Mouse (Mus musculus) CH12.LX (cell line): ENCODE data around the gene Arid5b. TPM values are rescaled to one million over a fixed set of nuclear protein-coding genes. Genes with fewer than 3 reads are reported as not detected.

Experiments
- DNase-seq: peaks from one replicate; pipeline ENCODE4 v3.0.0-alpha.2; 2013; ENCODE audit errors: extremely low read depth
- H3K27ac ChIP-seq: 2 replicates; pipeline ENCODE4 v1.5.1; 2012; ENCODE audit warnings: low read depth, mild to moderate bottlenecking, control low read depth, moderate library complexity; ENCODE audit not compliant: insufficient read depth
- H3K27me3 ChIP-seq: replicated peaks from 2 replicates; pipeline ENCODE3; 2012; ENCODE audit warnings: inconsistent platforms
- H3K36me3 ChIP-seq, 2 experiments: replicated peaks in 1 of 2; 2 replicates each; pipeline versions ENCODE3 to v1.6.1; 2012; ENCODE audit warnings: inconsistent platforms in 1 of 2, low read length in 1 of 2, mild to moderate bottlenecking in 1 of 2, mixed read lengths in 1 of 2, moderate library complexity in 1 of 2; ENCODE audit not compliant: control insufficient read depth in 1 of 2, insufficient read depth in 1 of 2
- H3K4me1 ChIP-seq, 2 experiments: 2 replicates each; pipeline ENCODE4 v1.6.1; 2012; ENCODE audit warnings: inconsistent platforms in 1 of 2, moderate library complexity in 1 of 2; ENCODE audit not compliant: insufficient read depth in 2 of 2, control insufficient read depth in 1 of 2
- H3K4me2 ChIP-seq: 2 replicates; pipeline ENCODE4 v1.6.1; 2012; ENCODE audit warnings: low read depth, mild to moderate bottlenecking, control low read depth; ENCODE audit not compliant: poor library complexity, insufficient read depth, severe bottlenecking
- H3K4me3 ChIP-seq, 3 experiments: fragments of 150-350 bp in 1 of 3; sonication (generic) in 1 of 3; replicated peaks in 1 of 3; 2 replicates each; pipeline versions ENCODE3 to v1.5.1; 2011 to 2012; ENCODE audit warnings: low read depth in 2 of 3, low read length in 2 of 3, mild to moderate bottlenecking in 2 of 3, moderate library complexity in 2 of 3, control low read depth in 1 of 3, improper control_type of control experiment in 1 of 3, inconsistent platforms in 1 of 3, mixed read lengths in 1 of 3; ENCODE audit not compliant: poor library complexity in 1 of 3
- H3K79me2 ChIP-seq: replicated peaks from 2 replicates; pipeline ENCODE4 v1.6.1; 2012; ENCODE audit warnings: mild to moderate bottlenecking, moderate library complexity; ENCODE audit not compliant: control insufficient read depth, poor library complexity, insufficient read depth, severe bottlenecking; ENCODE audit errors: extremely low read depth
- H3K9ac ChIP-seq: 2 replicates; pipeline ENCODE4 v1.6.1; 2012; ENCODE audit warnings: low read depth, mild to moderate bottlenecking, control low read depth, moderate library complexity; ENCODE audit not compliant: insufficient read depth
- H3K9me3 ChIP-seq: replicated peaks from 2 replicates; pipeline ENCODE3; 2012; ENCODE audit warnings: low read length, inconsistent platforms, mixed read lengths
- BHLHE40 ChIP-seq: IDR thresholded peaks from 2 replicates; pipeline ENCODE4 v1.6.1; 2011; ENCODE audit warnings: mild to moderate bottlenecking, low read depth, low read length, improper control_type of control experiment
- CHD2 ChIP-seq: IDR thresholded peaks from 2 replicates; pipeline ENCODE4 v1.6.1; 2011; ENCODE audit warnings: low read length, improper control_type of control experiment
- CTCF ChIP-seq, 2 experiments: IDR thresholded peaks in 1 of 2; conservative IDR thresholded peaks in 1 of 2; 2 replicates each; pipeline ENCODE4 v1.5.1; 2011 to 2012; ENCODE audit warnings: low read depth in 2 of 2, low read length in 2 of 2, improper control_type of control experiment in 1 of 2, inconsistent platforms in 1 of 2, mild to moderate bottlenecking in 1 of 2, moderate library complexity in 1 of 2
- EP300 ChIP-seq: IDR thresholded peaks from 2 replicates; pipeline ENCODE4 v1.6.1; 2011; ENCODE audit warnings: low read length, improper control_type of control experiment
- GABPA ChIP-seq: IDR thresholded peaks from 2 replicates; pipeline ENCODE4 v1.6.1; 2012; ENCODE audit warnings: low read depth, low read length, improper control_type of control experiment, inconsistent platforms; ENCODE audit not compliant: insufficient replicate concordance
- IRF4 ChIP-seq: IDR thresholded peaks from 2 replicates; pipeline ENCODE4 v1.6.1; 2014; ENCODE audit warnings: low read depth, mild to moderate bottlenecking, inconsistent platforms, low read length, improper control_type of control experiment
- JUN ChIP-seq: IDR thresholded peaks from 2 replicates; pipeline ENCODE4 v1.6.1; 2011; ENCODE audit warnings: low read depth, mild to moderate bottlenecking, low read length, improper control_type of control experiment, moderate library complexity; ENCODE audit not compliant: insufficient read depth
- JUND ChIP-seq: conservative IDR thresholded peaks from 2 replicates; pipeline ENCODE4 v1.6.1; 2011; ENCODE audit warnings: low read depth, low read length, improper control_type of control experiment
- MAFK ChIP-seq: IDR thresholded peaks from 2 replicates; pipeline ENCODE4 v1.6.1; 2011; ENCODE audit warnings: low read length, improper control_type of control experiment; ENCODE audit not compliant: insufficient replicate concordance
- MAX ChIP-seq: IDR thresholded peaks from 2 replicates; pipeline ENCODE4 v1.6.1; 2011; ENCODE audit warnings: low read length, improper control_type of control experiment
- RAD21 ChIP-seq: IDR thresholded peaks from 2 replicates; pipeline ENCODE4 v1.6.1; 2011; ENCODE audit warnings: low read depth, mild to moderate bottlenecking, low read length, improper control_type of control experiment, moderate library complexity
- RCOR1 ChIP-seq: conservative IDR thresholded peaks from 2 replicates; pipeline ENCODE4 v1.6.1; 2012; ENCODE audit warnings: low read depth, mild to moderate bottlenecking, inconsistent platforms, low read length, improper control_type of control experiment
- SIN3A ChIP-seq: IDR thresholded peaks from 2 replicates; pipeline ENCODE4 v1.6.1; 2012; ENCODE audit warnings: low read length, improper control_type of control experiment, inconsistent platforms
- SMC3 ChIP-seq: IDR thresholded peaks from 2 replicates; pipeline ENCODE4 v1.6.1; 2011; ENCODE audit warnings: low read depth, low read length, improper control_type of control experiment
- TCF12 ChIP-seq: IDR thresholded peaks from 2 replicates; pipeline ENCODE4 v1.6.1; 2014; ENCODE audit warnings: low read depth, mild to moderate bottlenecking, inconsistent platforms, low read length, improper control_type of control experiment
- USF2 ChIP-seq: conservative IDR thresholded peaks from 2 replicates; pipeline ENCODE4 v1.6.1; 2011; ENCODE audit warnings: low read depth, low read length, improper control_type of control experiment
- ZC3H11A ChIP-seq: IDR thresholded peaks from 2 replicates; pipeline ENCODE4 v1.6.1; 2012; ENCODE audit warnings: low read depth, mild to moderate bottlenecking, inconsistent platforms, low read length, improper control_type of control experiment
- ZMIZ1 ChIP-seq: IDR thresholded peaks from 2 replicates; pipeline ENCODE4 v1.6.1; 2012; ENCODE audit warnings: low read depth, mild to moderate bottlenecking, inconsistent platforms, low read length, improper control_type of control experiment
- ZNF384 ChIP-seq: IDR thresholded peaks from 2 replicates; pipeline ENCODE4 v1.6.1; 2012; ENCODE audit warnings: low read depth, low read length, improper control_type of control experiment, inconsistent platforms
- dilution Hi-C: fragments of 300-500 bp; cut with MboI; formaldehyde crosslinking; loops from 2 replicates; pipeline ENCODE4 v1.14.3; 2020; ENCODE audit warnings: low sequenced_read_pairs; ENCODE audit not compliant: extremely low pct_unique_long_range_greater_than_20kb, extremely low pct_ligation_motif_present
- in situ Hi-C: fragments of 300-500 bp; cut with MboI; formaldehyde crosslinking; loops from 3 replicates; pipeline ENCODE4 v1.14.3; 2019; ENCODE audit warnings: low sequenced_read_pairs, low pct_ligation_motif_present, low pct_unique_long_range_greater_than_20kb, mixed read lengths
- polyA plus RNA-seq: library from polyadenylated mRNA; unstranded; fragments of >175 nt; gene quantifications from 2 replicates; pipeline ENCODE4 v1.2.1, GENCODE M21; 2012; ENCODE audit warnings: low read depth; ENCODE audit not compliant: insufficient read length
- total RNA-seq, 2 experiments: library from RNA; depleted of rRNA; stranded (reverse); fragments of 300-350 nt in 1 of 2; fragments of >200 nt in 1 of 2; gene quantifications; 2 replicates each; pipeline ENCODE4 v1.2.3; 2012 to 2014

Gene Arid5b
- total and polyA plus RNA-seq, 3 experiments: 1.1 to 2.6 (median 1.8) TPM

DNA sequence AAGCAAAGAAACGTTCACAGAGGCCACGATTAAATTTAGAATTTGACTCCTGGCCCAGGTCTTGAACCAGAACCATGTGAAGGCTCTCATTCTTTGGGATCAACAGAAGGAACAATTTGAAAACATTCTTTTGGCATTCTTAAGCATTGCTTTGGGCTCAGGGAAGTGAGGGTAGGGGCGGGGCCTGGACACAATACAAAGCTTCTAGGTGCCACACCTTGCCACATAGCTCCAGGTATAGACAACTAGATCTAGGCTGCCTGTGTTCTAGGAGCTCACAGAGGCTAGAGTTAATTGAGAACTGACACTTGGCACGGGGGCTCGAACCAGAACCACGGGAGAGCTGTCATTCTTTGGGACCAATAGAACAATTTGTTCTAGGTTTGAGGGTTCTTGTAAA, 130.0 kb downstream of the Arid5b start (continued):
- TF ChIP-seq RAD21: no peak
- TF ChIP-seq, all 38 proteins: peak for 0

DNA sequence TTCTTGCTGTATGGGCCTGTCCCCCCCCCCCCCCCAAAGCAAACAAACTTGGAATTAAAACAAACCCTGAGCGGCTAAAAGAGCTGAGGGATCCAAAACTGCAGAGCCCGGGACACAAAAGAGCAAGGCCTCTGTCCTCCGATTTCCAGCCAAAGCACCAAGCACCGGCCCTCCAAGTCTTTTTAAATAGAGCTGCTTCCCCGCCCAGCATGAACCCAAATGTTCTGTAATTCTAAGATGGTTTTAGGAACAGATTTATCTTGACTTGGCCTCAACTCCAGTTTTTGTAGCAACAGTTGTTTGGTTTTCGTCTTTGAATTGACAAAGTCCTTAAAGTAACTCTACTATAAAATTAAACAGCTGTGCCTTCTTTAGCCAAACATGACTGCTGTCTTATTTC, 130.8 kb downstream of the Arid5b start:
- H3K27me3 ChIP-seq: no peaks in the 10 kb centered on the region
- peaks cover 0 to 9% of the 10 kb centered on the region in 2 experiments; a peak in 3 of 4 replicates for H3K4me1 ChIP-seq
- DNase-seq: no peak
- H3K4me3 ChIP-seq: no peak overlapping the region
- no peaks in the 10 kb centered on the region for H3K79me2 ChIP-seq
- no peak for TF ChIP-seq MAX
- no peak for TF ChIP-seq SIN3A
- TF ChIP-seq ZMIZ1: no peak
- TF ChIP-seq MAFK: no peak
- no peak for TF ChIP-seq IRF4
- TF ChIP-seq TCF12: no peak
- no peak for TF ChIP-seq USF2
- TF ChIP-seq GABPA: no peak
- TF ChIP-seq JUND: no peak
- no peak for TF ChIP-seq CHD2
- TF ChIP-seq CTCF (conservative IDR thresholded peaks at IDR 0.05 in 1 of 2, IDR thresholded peaks at IDR 0.05 in 1 of 2; ENCODE audit: low read depth in 2 of 2, low read length in 2 of 2): no peak
- TF ChIP-seq RCOR1: no peak
- no peak for TF ChIP-seq JUN
- no peak for TF ChIP-seq EP300
- TF ChIP-seq BHLHE40: no peak
- TF ChIP-seq, all 38 proteins: peak for 0
- Histone ChIP-seq H3K27ac (no peak overlapping the region), H3K9ac (no peak overlapping the region), H3K4me2 (no peak overlapping the region), H3K36me3 (peaks cover 0 to 12% of the 10 kb centered on the region in 2 experiments), H3K9me3 (peaks cover 8% of the 10 kb centered on the region)
- dilution Hi-C loops: no loop called here
- in situ Hi-C loops: loop anchor here (5.0 to 10.0 kb wide), 2 partner anchors 150 to 283 kb away; no protein-coding TSS in a partner anchor

- Histone ChIP-seq H3K36me3 (peaks cover 0 to 8% of the 10 kb centered on the region in 2 experiments), H3K9ac (no peak overlapping the region), H3K4me3 (no peak overlapping the region), H3K79me2 (no peaks in the 10 kb centered on the region), H3K27me3 (no peaks in the 10 kb centered on the region), H3K4me2 (no peak overlapping the region), H3K9me3 (peaks cover 4% of the 10 kb centered on the region), H3K4me1 (peaks cover 2 to 18% of the 10 kb centered on the region in 2 experiments; a peak in 3 of 4 replicates)
- DNase-seq: peak; percentile 71
- dilution Hi-C loops: no loop called here
- peak; percentile 81 to 91 for TF ChIP-seq CTCF (conservative IDR thresholded peaks at IDR 0.05 in 1 of 2, IDR thresholded peaks at IDR 0.05 in 1 of 2; ENCODE audit: low read depth in 2 of 2, low read length in 2 of 2)
- peak; percentile 87 for TF ChIP-seq RAD21
- no peak for TF ChIP-seq ZNF384
- TF ChIP-seq JUND: 0 out of 2 replicates have a peak, but pooled peaks have one; percentile 16
- TF ChIP-seq ZC3H11A: peak; percentile 48
- peak; percentile 85 for TF ChIP-seq SMC3
- no peak for TF ChIP-seq RCOR1
- TF ChIP-seq, all 38 proteins: peak for 5
- in situ Hi-C loops: loop anchor here (5.0 to 10.0 kb wide), 2 partner anchors 150 to 282 kb away; no protein-coding TSS in a partner anchor
- H3K27ac ChIP-seq: no peak overlapping the region
Measured at GRCm38 (mm10) chr10:68146842-68147241, 131.7 kb downstream of the Arid5b start.
